Mouse (Mus musculus): Measurements from ENCODE around the gene Hoxc13. TPM values are rescaled to one million over a fixed set of nuclear protein-coding genes. Genes with fewer than 3 reads are reported as not detected.

The Hoxc13 gene
- total and polyA plus RNA-seq, 2 experiments from 2014 or later: not detected

DNA sequence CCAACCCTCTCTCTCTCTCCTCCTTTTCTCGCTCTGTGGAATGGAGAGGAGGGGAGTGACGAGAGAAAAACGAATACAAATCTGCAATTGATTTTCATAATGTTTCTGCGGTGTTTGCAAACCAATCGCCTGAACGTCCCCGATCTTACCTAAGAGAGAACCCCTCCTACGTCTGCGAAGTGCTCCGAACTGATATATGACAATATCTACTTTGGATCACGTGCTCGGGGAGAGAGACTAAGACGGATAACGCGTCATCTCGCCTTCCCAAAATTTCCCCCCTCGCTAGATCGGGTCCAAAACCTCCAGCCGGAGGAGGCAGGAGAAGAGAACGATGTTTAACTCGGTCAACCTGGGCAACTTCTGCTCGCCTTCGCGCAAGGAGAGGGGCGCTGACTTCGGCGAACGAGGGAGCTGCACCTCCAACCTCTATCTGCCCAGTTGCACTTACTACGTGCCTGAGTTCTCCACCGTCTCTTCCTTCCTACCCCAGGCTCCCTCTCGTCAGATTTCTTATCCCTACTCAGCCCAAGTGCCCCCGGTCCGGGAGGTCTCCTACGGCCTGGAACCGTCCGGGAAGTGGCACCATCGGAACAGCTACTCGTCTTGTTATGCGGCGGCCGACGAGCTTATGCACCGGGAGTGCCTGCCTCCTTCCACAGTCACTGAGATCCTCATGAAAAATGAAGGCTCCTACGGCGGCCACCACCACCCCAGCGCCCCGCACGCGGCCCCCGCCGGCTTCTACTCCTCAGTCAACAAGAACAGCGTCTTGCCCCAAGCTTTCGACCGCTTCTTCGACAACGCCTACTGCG is 33.5 kb downstream of the Hoxc13 start, which contains the start of gene Hoxc11:
Hoxc11 (plus strand) TSS at position 236 of the 815 bp plus-strand sequence.
- no peak for TF ChIP-seq CTCF (IDR thresholded peaks at IDR 0.05; ENCODE audit: low read depth)
- H3K27ac ChIP-seq: no peak within 1 kb of the TSS
- H3K9me3 ChIP-seq (ENCODE audit: low read length): no peaks in the 10 kb centered on the region
- no peak within 1 kb of the TSS for H3K4me3 ChIP-seq (ENCODE audit: low read length)
- WGBS: under 1% methylated on average over 56 of the region's 57 CpGs
- peaks cover 95% of the 10 kb centered on the region for H3K27me3 ChIP-seq (ENCODE audit: insufficient read depth, low read length)
- H3K4me1 ChIP-seq (ENCODE audit: insufficient read depth, low read length): no peaks in the 10 kb centered on the region
- no peak within 1 kb of the TSS for H3K4me2 ChIP-seq (ENCODE audit: low read depth, low read length)
- H3K9ac ChIP-seq (replicated peaks; ENCODE audit: low read length): no peak within 1 kb of the TSS
- no peak for ATAC-seq
- no peak for DNase-seq (ENCODE audit: low spot score)
- H3K36me3 ChIP-seq (ENCODE audit: insufficient read depth, low read length): no peaks in the 10 kb centered on the region

DNA sequence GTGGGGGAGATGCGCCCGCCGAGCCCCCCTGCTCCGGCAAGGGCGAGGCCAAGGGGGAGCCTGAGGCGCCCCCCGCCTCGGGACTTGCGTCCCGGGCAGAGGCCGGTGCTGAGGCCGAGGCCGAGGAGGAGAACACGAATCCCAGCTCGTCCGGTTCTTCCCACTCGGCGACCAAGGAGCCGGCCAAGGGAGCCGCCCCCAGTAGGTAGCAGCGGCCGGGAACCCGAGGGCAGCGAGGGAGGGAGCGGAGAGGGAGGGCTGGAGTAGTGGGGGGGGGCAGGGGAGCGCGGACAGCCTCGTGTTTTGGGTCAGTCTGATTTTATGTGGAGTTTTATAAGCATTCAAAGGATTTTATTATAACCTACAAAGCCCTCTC is 34.1 kb downstream of the Hoxc13 start:
- 1% methylated on average over 28 of the region's 28 CpGs for WGBS
- Histone ChIP-seq H3K9me3 (ENCODE audit: low read length) (no peaks in the 10 kb centered on the region), H3K4me3 (ENCODE audit: low read length) (no peak overlapping the region), H3K4me1 (ENCODE audit: insufficient read depth, low read length) (no peaks in the 10 kb centered on the region), H3K36me3 (ENCODE audit: insufficient read depth, low read length) (no peaks in the 10 kb centered on the region), H3K4me2 (ENCODE audit: low read depth, low read length) (no peak overlapping the region), H3K27ac (no peak overlapping the region), H3K27me3 (ENCODE audit: insufficient read depth, low read length) (peaks cover 95% of the 10 kb centered on the region), H3K9ac (replicated peaks; ENCODE audit: low read length) (no peak overlapping the region)
- ATAC-seq (no peak), DNase-seq (ENCODE audit: low spot score) (no peak)
- TF ChIP-seq CTCF (IDR thresholded peaks at IDR 0.05; ENCODE audit: low read depth): no peak

- Histone ChIP-seq H3K4me2 (ENCODE audit: low read depth, low read length) (no peak overlapping the region), H3K4me3 (ENCODE audit: low read length) (no peak overlapping the region), H3K9me3 (ENCODE audit: low read length) (no peaks in the 10 kb centered on the region), H3K36me3 (ENCODE audit: insufficient read depth, low read length) (no peaks in the 10 kb centered on the region), H3K9ac (replicated peaks; ENCODE audit: low read length) (no peak overlapping the region), H3K27me3 (ENCODE audit: insufficient read depth, low read length) (peaks cover 97% of the 10 kb centered on the region), H3K27ac (no peak overlapping the region), H3K4me1 (ENCODE audit: insufficient read depth, low read length) (no peaks in the 10 kb centered on the region)
- no peak for DNase-seq (ENCODE audit: low spot score)
- WGBS: 2% methylated on average over 40 of the region's 40 CpGs
- TF ChIP-seq CTCF (IDR thresholded peaks at IDR 0.05; ENCODE audit: low read depth): no peak
- no peak for ATAC-seq
These were observed 35.1 kb downstream of the Hoxc13 start for GRCm38 (mm10) chr15:102955833-102956640.

DNA sequence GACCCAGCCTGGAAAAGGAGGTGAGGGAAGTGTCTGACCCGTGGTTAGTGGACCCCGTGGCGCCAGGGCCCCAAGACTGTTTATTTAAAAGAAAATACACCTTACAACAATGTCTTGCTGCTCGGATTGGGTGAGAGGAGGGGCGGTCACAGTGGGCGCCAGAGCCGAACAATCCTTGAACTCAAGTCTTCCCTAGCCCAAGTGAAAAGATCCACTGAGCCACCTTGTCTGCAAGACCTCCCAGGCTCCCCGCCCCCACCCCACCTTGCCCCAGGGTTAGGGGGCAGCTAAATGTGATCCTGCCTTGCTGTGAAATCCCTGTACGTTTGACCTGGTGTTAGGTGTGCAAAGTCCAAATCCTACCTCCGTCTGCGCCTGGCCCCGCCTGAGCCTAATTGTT is 36.0 kb downstream of the Hoxc13 start:
- no peak overlapping the region for H3K27ac ChIP-seq
- H3K4me2 ChIP-seq (ENCODE audit: low read depth, low read length): no peak overlapping the region
- no peaks in the 10 kb centered on the region for H3K36me3 ChIP-seq (ENCODE audit: insufficient read depth, low read length)
- TF ChIP-seq CTCF (IDR thresholded peaks at IDR 0.05; ENCODE audit: low read depth): no peak
- no peaks in the 10 kb centered on the region for H3K4me1 ChIP-seq (ENCODE audit: insufficient read depth, low read length)
- H3K9me3 ChIP-seq (ENCODE audit: low read length): no peaks in the 10 kb centered on the region
- ATAC-seq (no peak), DNase-seq (ENCODE audit: low spot score) (no peak)
- 2% methylated on average over 12 of the region's 12 CpGs for WGBS
- no peak overlapping the region for H3K9ac ChIP-seq (replicated peaks; ENCODE audit: low read length)
- H3K4me3 ChIP-seq (ENCODE audit: low read length): no peak overlapping the region
- H3K27me3 ChIP-seq (ENCODE audit: insufficient read depth, low read length): peaks cover 97% of the 10 kb centered on the region

- Histone ChIP-seq H3K9ac (replicated peaks; ENCODE audit: low read length) (no peak overlapping the region), H3K4me1 (ENCODE audit: insufficient read depth, low read length) (no peaks in the 10 kb centered on the region), H3K36me3 (ENCODE audit: insufficient read depth, low read length) (no peaks in the 10 kb centered on the region), H3K9me3 (ENCODE audit: low read length) (no peaks in the 10 kb centered on the region), H3K27ac (no peak overlapping the region), H3K4me3 (ENCODE audit: low read length) (no peak overlapping the region), H3K27me3 (ENCODE audit: insufficient read depth, low read length) (peaks cover 95% of the 10 kb centered on the region), H3K4me2 (ENCODE audit: low read depth, low read length) (no peak overlapping the region)
- DNase-seq (ENCODE audit: low spot score): no peak
- WGBS: 2% methylated on average over 13 of the region's 13 CpGs
- ATAC-seq: no peak
- TF ChIP-seq CTCF (IDR thresholded peaks at IDR 0.05; ENCODE audit: low read depth): no peak
These were observed 38.8 kb downstream of the Hoxc13 start for GRCm38 (mm10) chr15:102959663-102960191.

DNA sequence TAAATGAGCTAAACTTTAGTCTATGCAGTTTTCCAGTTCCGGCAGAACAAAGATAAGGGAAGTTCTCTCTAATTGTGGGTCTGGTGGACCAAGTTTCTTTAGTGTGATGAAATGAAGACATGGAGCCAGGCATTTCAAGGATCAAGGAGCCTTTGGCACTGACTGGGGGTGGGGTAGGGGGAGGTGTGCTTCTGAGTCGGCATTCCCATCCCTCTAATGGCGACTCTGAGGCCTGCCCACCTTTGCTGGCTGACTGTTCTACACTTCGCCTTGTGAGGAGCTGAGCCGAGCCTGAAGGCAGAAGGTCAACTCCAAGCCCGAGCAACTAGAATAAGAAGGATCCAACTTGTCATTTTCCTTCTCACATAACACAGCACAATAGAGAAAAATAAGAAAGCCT is 40.8 kb downstream of the Hoxc13 start:
- no peak for TF ChIP-seq CTCF (IDR thresholded peaks at IDR 0.05; ENCODE audit: low read depth)
- WGBS: 5% methylated on average over 6 of the region's 6 CpGs
- H3K9ac ChIP-seq (replicated peaks; ENCODE audit: low read length): no peak overlapping the region
- H3K27me3 ChIP-seq (ENCODE audit: insufficient read depth, low read length): peaks cover 95% of the 10 kb centered on the region
- DNase-seq (ENCODE audit: low spot score): no peak
- no peak overlapping the region for H3K4me2 ChIP-seq (ENCODE audit: low read depth, low read length)
- H3K36me3 ChIP-seq (ENCODE audit: insufficient read depth, low read length): no peaks in the 10 kb centered on the region
- no peak overlapping the region for H3K27ac ChIP-seq
- H3K4me3 ChIP-seq (ENCODE audit: low read length): no peak overlapping the region
- H3K9me3 ChIP-seq (ENCODE audit: low read length): no peaks in the 10 kb centered on the region
- ATAC-seq: no peak
- no peaks in the 10 kb centered on the region for H3K4me1 ChIP-seq (ENCODE audit: insufficient read depth, low read length)

All from hindbrain, postnatal 0 days (tissue).